Mouse (Mus musculus): Measurements from ENCODE around the gene Supt5. TPM values are rescaled to one million over a fixed set of nuclear protein-coding genes. Genes with fewer than 3 reads are reported as not detected.

The Supt5 gene
- polyA plus RNA-seq, 1 experiment from 2014 or later, result 110 TPM

DNA sequence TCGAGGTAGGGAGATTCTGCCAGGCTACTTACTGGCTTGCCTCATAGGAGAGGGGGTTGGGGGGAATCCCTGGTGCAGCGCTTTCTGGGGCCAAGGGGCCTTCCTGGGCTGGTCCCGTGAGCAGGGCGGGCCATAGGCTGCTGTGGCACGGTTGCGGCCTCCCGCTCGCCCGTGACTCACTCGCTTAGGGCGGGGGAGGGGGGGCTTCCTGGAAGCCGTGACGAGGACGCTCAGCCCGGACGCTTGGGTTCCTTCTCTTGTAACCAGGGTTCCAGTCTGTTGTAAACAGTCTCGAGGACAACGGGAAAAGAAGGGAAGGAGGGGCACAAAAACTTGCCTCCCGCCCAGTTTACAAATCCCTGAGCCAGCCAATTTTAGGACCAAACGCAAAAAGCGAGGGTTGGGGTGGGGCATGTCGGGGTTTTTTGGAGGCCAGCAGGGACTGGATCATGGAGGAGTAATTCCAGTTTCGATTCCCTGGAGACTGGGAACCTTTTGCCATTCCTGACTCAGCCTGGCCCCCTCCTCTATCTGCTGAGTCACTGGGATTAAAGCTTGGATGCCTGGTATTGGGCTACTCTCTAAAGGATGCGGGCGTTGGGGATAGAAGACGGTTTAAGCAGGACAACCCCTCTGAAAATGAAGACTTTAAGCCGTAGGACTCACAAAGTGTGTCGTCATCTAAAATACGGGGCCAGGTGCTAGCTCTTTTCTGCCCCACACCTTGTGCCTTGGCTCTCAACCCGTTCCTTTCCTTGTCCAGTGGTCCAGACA lies 42.7 kb upstream of the Supt5 start:
- 14% methylated on average over 30 of the region's 30 CpGs for WGBS
- Histone ChIP-seq H3K9me3 (no peaks in the 10 kb centered on the region), H3K4me1 (peaks cover 47% of the 10 kb centered on the region), H3K4me3 (peak overlapping the region; percentile 18), H3K27ac (peak overlapping the region; percentile 42; the same call in 1 of the 2 replicates), H3K36me3 (peaks cover 9% of the 10 kb centered on the region), H3K9ac (peak overlapping the region; percentile 40), H3K27me3 (replicated peaks) (peaks cover 7% of the 10 kb centered on the region; the same call in 1 of the 2 replicates), H3K4me2 (replicated peaks) (peak overlapping the region; percentile 56)
- ATAC-seq (ENCODE audit: low FRiP score, low read depth), result no peak

DNA sequence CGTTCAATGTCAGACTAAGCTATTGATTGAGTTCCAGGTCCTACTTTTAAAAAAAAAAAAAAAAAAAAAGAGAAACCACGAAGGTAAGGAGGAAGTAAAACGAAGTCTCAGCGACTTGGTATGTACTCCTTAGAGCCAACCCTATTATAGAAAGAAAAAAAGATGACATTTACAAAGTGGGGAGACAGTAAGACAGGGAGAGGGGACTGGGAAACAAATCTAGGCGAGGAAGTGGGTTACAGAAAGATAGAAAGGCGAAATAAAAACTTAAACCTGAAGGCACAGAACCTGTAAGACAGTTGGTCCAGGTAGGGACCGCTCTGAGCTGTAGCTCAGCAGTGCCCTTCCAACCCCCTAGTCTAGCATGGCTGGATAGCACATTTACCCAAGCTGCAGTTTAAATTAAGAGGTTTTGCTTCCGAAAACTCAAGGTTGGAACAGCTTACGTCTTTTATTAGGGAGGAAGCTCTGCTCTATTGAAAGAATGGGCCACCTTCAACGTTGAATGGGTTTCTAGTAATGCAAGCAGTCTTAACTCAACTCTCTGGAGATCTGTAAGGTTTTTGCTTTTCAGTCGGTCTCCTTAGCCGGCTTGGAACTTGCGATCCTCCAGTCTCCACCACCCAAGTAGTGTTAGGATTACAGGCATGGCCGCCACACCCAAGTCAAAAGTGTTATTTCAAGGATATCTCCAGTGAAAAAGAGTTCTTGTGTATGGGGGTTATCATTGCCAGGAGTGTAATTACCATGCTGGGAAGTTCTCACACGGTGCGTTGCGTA lies 41.9 kb upstream of the Supt5 start, which contains the start of gene Zfp36:
TSS of gene Zfp36 (minus strand) at position 17 of the 780 bp plus-strand sequence.
- H3K9ac ChIP-seq, result peak within 1 kb of the TSS; percentile 77
- 62% methylated on average over 17 of the region's 17 CpGs for WGBS
- peak within 1 kb of the TSS; percentile 66 for H3K27ac ChIP-seq
- H3K9me3 ChIP-seq, result no peaks in the 10 kb centered on the region
- H3K27me3 ChIP-seq (replicated peaks), result peaks cover 7% of the 10 kb centered on the region; the same call in 1 of the 2 replicates
- peak within 1 kb of the TSS; percentile 93 for H3K4me2 ChIP-seq (replicated peaks)
- no peak for ATAC-seq (ENCODE audit: low FRiP score, low read depth)
- peaks cover 53% of the 10 kb centered on the region for H3K4me1 ChIP-seq
- peaks cover 1% of the 10 kb centered on the region; the same call in 1 of the 2 replicates for H3K36me3 ChIP-seq
- H3K4me3 ChIP-seq, result peak within 1 kb of the TSS; percentile 55

DNA sequence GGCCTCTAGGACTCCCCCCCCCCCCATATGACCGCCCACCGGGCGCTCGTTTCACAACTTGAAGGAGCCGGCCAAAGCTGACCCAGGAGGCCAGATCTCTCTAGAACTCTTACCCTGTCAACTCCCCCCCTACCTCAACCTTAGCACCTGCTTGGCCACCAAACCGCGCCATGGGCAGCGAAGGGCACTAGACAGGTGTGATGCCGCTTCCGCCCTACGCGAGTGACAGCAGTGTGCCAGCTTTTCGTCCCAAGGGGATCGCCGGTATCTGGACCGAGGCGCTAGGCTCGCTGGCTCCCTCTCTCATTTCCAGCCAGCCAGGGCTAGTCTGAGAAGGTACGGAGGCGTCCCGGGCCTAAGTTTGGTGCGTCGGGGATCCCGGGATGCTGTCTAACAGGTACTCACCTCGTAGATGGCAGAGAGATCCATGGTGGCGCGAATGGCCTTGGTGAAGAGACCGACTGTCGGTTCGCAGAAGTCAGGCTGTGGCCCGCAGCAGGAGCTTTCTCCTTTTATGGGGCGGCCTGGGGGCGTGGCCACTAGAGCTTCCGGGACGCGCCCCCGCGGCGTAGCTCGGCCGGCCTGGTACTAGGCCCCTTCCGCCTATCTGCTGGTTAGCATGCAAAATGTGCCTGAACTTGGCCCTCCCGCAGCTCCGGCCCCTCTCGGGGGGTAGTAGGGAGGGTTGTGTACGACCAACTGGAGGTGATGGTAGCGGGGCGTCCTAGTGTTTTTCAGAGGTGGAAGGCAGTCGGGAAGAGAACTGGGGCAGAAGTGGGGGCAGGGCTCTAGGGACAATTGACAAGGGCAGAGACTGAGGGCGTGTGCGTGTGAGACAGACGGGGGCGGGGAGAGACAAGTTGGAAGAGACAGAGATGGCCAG lies 40.5 kb upstream of the Supt5 start:
- Histone ChIP-seq H3K9ac (peak overlapping the region; percentile 77), H3K36me3 (no peaks in the 10 kb centered on the region), H3K4me2 (replicated peaks) (peak overlapping the region; percentile 93), H3K4me1 (peaks cover 58% of the 10 kb centered on the region), H3K27me3 (replicated peaks) (peaks cover 7% of the 10 kb centered on the region; the same call in 1 of the 2 replicates), H3K4me3 (peak overlapping the region; percentile 55), H3K27ac (peak overlapping the region; percentile 66), H3K9me3 (no peaks in the 10 kb centered on the region)
- ATAC-seq (ENCODE audit: low FRiP score, low read depth), result peak; percentile 48
- WGBS, result under 1% methylated on average over 53 of the region's 53 CpGs

DNA sequence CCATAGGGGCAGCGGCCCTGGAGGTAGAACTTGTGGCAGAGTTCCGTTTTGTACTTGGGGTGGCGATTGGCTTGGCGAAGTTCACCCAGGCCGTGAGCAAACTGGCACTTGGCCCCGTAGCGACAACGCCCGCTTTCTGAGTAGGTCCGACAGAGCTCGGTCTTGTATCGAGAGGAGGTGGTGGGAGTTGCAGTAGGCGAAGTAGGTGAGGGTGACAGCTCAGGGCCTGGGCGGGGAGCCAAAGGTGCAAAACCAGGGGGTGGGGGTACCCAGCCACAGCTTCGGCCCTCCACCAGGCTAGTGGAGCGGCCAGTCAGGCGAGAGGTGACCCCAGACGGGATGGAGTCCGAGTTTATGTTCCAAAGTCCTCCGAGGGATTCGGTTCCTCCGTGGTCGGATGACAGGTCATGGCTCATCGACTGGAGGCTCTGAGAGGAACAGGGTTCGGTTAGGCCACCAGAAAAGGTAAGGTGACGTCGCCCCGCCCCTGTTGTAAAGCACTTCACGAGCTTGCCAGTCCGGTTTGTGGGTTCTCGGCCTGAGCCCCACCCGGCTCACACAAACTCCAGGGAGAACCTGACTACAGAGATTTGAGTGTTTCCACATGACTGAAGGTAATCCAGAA lies 39.6 kb upstream of the Supt5 start:
- H3K4me1 ChIP-seq, result peaks cover 62% of the 10 kb centered on the region

DNA sequence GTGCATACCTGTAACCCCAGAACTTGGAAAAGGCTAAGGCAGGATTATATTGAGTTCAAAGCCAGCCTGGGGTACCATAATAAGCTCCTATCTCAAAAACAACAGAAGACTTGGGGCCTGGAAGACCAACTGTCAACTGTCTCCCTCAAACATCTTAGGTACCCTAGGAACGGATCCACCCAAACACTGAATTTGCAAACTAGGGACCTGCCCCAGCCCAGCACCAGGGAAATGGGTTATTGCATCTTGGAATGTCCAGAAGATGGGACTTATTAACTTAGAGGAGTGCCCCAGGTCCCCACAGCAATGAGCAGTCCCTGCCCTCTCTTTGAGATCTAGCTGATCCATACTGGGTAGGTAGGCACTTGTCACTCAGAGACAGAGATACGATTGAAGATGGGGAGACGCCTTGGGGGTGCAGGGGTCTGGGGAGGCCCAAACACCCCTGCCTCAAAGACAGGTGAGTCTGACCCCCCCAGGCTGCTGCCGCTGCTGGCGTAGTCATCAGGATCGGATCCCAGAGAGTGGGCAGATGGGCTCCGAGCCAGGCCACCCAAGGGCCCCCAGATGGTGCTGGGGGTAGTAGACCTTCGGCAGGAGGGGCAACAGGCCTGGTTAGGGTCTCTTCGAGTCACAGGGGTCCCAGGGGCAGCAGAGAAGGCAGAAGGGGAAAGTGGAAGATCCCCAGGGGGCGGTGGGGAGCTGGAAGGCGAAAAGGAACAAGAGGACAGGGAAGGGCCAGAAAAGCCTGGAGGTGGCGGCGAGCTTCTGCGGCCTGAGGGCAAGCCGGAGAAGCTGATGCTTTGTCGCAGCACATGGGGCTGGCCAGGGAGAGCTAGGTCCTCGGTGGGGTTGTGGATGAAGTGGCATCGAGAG lies 38.9 kb upstream of the Supt5 start:
- 73% methylated on average over 18 of the region's 18 CpGs for WGBS
- H3K27me3 ChIP-seq (replicated peaks), result peaks cover 7% of the 10 kb centered on the region; the same call in 1 of the 2 replicates
- H3K4me3 ChIP-seq, result peak overlapping the region; percentile 55; the same call in 1 of the 2 replicates
- peak overlapping the region; percentile 93 for H3K4me2 ChIP-seq (replicated peaks)
- no peaks in the 10 kb centered on the region for H3K9me3 ChIP-seq
- no peak overlapping the region for H3K27ac ChIP-seq
- no peaks in the 10 kb centered on the region for H3K36me3 ChIP-seq
- peaks cover 61% of the 10 kb centered on the region for H3K4me1 ChIP-seq
- H3K9ac ChIP-seq, result peak overlapping the region; percentile 77; the same call in 1 of the 2 replicates
- no peak for ATAC-seq (ENCODE audit: low FRiP score, low read depth)

More for the DNA sequence above, 39.6 kb upstream of the Supt5 start:
- no peaks in the 10 kb centered on the region for H3K9me3 ChIP-seq
- H3K4me3 ChIP-seq, result peak overlapping the region; percentile 55
- peak overlapping the region; percentile 93 for H3K4me2 ChIP-seq (replicated peaks)
- H3K27ac ChIP-seq, result no peak overlapping the region
- ATAC-seq (ENCODE audit: low FRiP score, low read depth), result no peak
- peaks cover 7% of the 10 kb centered on the region; the same call in 1 of the 2 replicates for H3K27me3 ChIP-seq (replicated peaks)
- WGBS, result 44% methylated on average over 32 of the region's 32 CpGs
- H3K36me3 ChIP-seq, result no peaks in the 10 kb centered on the region
- H3K9ac ChIP-seq, result peak overlapping the region; percentile 77

DNA sequence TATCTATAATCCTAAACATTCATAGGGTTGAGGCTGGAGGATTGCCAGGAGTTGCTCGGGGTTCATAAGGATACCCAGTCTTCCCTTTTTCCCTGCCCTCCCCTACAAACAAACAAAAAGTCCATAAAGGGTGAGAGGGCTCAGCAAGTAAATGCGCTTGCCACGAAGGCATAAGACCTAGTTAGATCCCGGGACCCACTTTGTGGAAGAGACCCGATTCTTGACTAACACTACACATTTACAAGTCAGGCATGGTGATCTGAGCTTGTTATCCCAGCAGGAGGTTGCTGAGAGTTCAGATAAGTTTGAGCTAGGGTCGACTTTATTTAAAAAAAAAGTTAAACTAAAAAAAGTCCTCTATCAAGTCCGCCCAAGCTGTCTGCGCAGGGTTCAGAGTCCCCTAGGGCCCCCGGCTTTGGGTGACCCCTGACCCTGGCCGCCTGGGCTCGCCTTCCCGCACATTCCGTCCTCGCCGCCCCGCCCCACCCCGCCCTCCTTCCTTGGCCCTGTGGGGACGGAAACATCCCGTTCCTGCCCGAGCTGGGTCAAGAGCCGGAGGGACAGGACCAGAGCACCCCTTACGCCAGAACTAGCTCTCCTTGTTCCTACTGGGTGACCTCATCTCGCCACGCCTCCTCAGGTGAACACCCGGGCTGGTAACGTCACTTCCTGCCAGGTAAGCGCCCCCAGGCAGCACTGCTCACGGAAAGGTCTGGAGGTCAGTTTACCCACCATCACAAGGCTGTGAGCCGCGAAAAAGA lies 37.6 kb upstream of the Supt5 start:
- peaks cover 50% of the 10 kb centered on the region for H3K4me1 ChIP-seq
- WGBS, result 5% methylated on average over 28 of the region's 30 CpGs

DNA sequence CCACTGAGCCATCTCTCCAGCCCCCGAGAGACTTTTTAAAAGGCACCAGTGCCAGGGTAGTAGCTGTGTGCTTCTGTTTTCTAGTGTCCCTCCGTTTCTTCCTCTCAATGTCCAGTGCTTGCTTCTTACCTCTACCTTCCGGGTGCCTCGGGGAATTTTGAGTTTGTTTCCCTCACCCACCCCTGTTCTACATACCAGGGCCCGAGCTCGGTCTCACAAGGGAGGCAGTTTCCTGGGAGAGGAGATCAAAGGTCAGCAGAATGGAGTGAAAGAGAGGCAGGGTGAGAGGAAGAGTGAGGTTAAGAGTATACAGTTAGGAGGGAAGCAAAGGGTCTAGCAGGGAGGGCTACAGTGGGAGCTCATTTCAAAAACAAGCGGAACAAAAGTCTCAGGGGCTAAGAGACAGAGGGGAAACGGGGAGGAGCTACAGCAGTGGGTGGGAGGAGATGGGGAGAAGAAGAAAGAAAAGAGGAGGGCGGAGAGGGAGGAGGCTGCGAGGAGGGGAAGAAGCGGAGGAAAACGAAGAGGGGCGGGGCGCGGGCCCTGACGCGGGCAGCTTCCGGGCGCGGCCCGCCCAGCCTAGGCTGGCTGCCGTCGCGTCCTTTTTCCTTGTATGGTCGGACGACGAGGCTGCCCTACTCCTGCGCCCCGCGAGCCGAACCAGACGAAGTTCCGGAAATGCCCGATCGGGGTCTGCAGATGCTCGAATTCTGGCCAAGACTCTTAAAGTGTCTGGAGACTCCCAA lies 36.8 kb upstream of the Supt5 start:
- Histone ChIP-seq H3K4me1 (peaks cover 53% of the 10 kb centered on the region), H3K27ac (peak overlapping the region; percentile 86), H3K27me3 (replicated peaks) (peaks cover 7% of the 10 kb centered on the region; the same call in 1 of the 2 replicates), H3K4me3 (peak overlapping the region; percentile 36), H3K9ac (peak overlapping the region; percentile 56), H3K4me2 (replicated peaks) (peak overlapping the region; percentile 66), H3K9me3 (no peaks in the 10 kb centered on the region), H3K36me3 (no peaks in the 10 kb centered on the region)
- ATAC-seq (ENCODE audit: low FRiP score, low read depth), result peak; percentile 42
- 2% methylated on average over 35 of the region's 36 CpGs for WGBS

More for the DNA sequence above, 37.6 kb upstream of the Supt5 start:
- Histone ChIP-seq H3K4me2 (replicated peaks) (peak overlapping the region; percentile 66), H3K27me3 (replicated peaks) (peaks cover 7% of the 10 kb centered on the region; the same call in 1 of the 2 replicates), H3K9me3 (no peaks in the 10 kb centered on the region), H3K27ac (peak overlapping the region; percentile 86), H3K9ac (peak overlapping the region; percentile 56), H3K36me3 (no peaks in the 10 kb centered on the region), H3K4me3 (peak overlapping the region; percentile 36)
- no peak for ATAC-seq (ENCODE audit: low FRiP score, low read depth)

DNA sequence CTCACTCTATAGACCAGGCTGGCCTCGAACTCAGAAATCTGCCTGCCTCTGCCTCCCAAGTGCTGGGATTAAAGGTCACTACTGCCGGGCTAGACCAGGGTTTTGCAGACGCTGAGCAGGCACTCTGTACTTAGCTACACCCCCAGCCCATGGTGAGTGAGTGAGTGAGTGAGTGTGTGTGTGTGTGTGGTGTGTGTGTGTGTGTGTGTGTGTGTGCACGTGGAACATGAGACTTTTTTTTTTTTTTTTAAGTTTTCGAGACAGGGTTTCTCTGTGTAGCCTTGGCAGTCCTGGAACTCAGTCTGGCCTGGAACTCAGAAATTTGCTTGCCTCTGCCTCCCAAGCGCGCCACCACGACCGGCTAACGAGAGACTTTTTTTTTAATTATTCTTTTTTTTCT lies 36.1 kb upstream of the Supt5 start:
- no peak for ATAC-seq (ENCODE audit: low FRiP score, low read depth)
- no peak overlapping the region for H3K27ac ChIP-seq
- no peak overlapping the region for H3K9ac ChIP-seq
- H3K27me3 ChIP-seq (replicated peaks), result peaks cover 7% of the 10 kb centered on the region; the same call in 1 of the 2 replicates
- no peak overlapping the region for H3K4me3 ChIP-seq
- 84% methylated on average over 10 of the region's 10 CpGs for WGBS
- peaks cover 3% of the 10 kb centered on the region; the same call in 1 of the 2 replicates for H3K36me3 ChIP-seq
- peaks cover 59% of the 10 kb centered on the region for H3K4me1 ChIP-seq
- H3K4me2 ChIP-seq (replicated peaks), result peak overlapping the region; percentile 66
- H3K9me3 ChIP-seq, result no peaks in the 10 kb centered on the region

DNA sequence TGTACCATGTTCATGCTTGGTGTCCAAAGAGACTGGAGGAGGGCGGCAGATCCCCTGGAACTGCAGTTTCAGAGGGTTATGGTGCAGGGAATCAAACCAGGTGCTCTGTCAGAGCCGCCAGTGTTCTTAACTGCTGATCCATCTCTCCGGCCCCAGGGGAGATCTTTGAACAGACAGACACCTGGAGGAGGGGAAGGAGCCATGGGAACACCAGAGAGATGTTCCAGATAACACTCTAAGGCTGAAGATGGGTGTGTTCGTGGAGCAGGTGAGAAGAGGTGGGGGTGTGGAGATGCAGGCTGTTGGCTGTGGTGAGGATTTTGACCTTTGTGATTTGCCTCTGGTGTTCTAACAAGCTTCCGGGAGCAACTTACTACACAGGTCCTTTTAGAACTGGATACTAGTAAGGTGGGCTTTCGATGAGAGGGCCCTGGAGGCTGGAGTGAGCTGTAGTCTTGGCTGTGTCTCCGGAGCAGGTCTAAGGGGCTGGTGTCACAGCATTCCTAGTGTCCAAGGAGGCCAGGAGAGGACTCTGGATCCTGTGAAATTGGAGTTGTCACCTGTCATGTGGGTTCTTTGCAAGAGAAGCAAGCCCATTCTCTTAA lies 35.4 kb upstream of the Supt5 start:
- H3K4me2 ChIP-seq (replicated peaks), result no peak overlapping the region
- 86% methylated on average over 7 of the region's 7 CpGs for WGBS
- peaks cover 7% of the 10 kb centered on the region; the same call in 1 of the 2 replicates for H3K27me3 ChIP-seq (replicated peaks)
- no peak overlapping the region for H3K27ac ChIP-seq
- peaks cover 61% of the 10 kb centered on the region for H3K4me1 ChIP-seq
- peaks cover 10% of the 10 kb centered on the region for H3K36me3 ChIP-seq
- no peaks in the 10 kb centered on the region for H3K9me3 ChIP-seq
- H3K9ac ChIP-seq, result no peak overlapping the region
- no peak overlapping the region for H3K4me3 ChIP-seq
- no peak for ATAC-seq (ENCODE audit: low FRiP score, low read depth)

Data from neural tube, embryonic 12.5 days (tissue).